Mouse (Mus musculus) lung, postnatal 10 days (tissue): ENCODE measurements around the gene Brix1.
"Not testable (repeated sequence)": the region's sequence is repeated elsewhere in the genome, so short reads cannot be mapped to it uniquely, and the experiment has no call there.

Source experiments
- DNase-seq: peaks from one replicate; pipeline ENCODE4 v3.0.0; 2021

Brix1 gene

GRCm38 (mm10) chr15:10485484-10486364 is at the start of gene Brix1, which contains the start of gene Rad1:
TSS of gene Brix1 (minus strand) at chr15:10485947.
TSS of gene Rad1 (plus strand) at chr15:10486018.
- DNase-seq: peak; percentile 96

- DNase-seq: no peak
Observed at GRCm38 (mm10) chr15:10534591-10534990, 48.8 kb upstream of the Brix1 start.

- DNase-seq: not testable (repeated sequence)
Observed at GRCm38 (mm10) chr15:10533361-10533760, 47.6 kb upstream of the Brix1 start.

GRCm38 (mm10) chr15:10531352-10531751 is 45.6 kb upstream of the Brix1 start:
- no peak for DNase-seq

- DNase-seq: no peak
Observed at GRCm38 (mm10) chr15:10525896-10526295, 40.1 kb upstream of the Brix1 start.

- DNase-seq: no peak
Observed at GRCm38 (mm10) chr15:10515166-10515565, 29.4 kb upstream of the Brix1 start.

- peak; percentile 50 for DNase-seq
Observed at GRCm38 (mm10) chr15:10506099-10506498, 20.4 kb upstream of the Brix1 start.

GRCm38 (mm10) chr15:10500838-10501719 is 15.3 kb upstream of the Brix1 start:
- peak; percentile 65 for DNase-seq

- no peak for DNase-seq
Observed at GRCm38 (mm10) chr15:10500035-10500434, 14.3 kb upstream of the Brix1 start.

GRCm38 (mm10) chr15:10499593-10499992 is 13.8 kb upstream of the Brix1 start:
- no peak for DNase-seq

- DNase-seq: not testable (repeated sequence)
Observed at GRCm38 (mm10) chr15:10496696-10497095, 10.9 kb upstream of the Brix1 start.

- no peak for DNase-seq
Observed at GRCm38 (mm10) chr15:10495944-10496343, 10.2 kb upstream of the Brix1 start.

- DNase-seq: no peak
Observed at GRCm38 (mm10) chr15:10490101-10490500, 4.4 kb upstream of the Brix1 start.

- DNase-seq: no peak
Observed at GRCm38 (mm10) chr15:10487246-10487645, 1.5 kb upstream of the Brix1 start.

- no peak for DNase-seq
Observed at GRCm38 (mm10) chr15:10486365-10486839, 655 bp upstream of the Brix1 start.

- DNase-seq: no peak
Observed at GRCm38 (mm10) chr15:10470941-10471340, 14.8 kb downstream of the Brix1 start.

- peak; percentile 91 for DNase-seq
Observed at GRCm38 (mm10) chr15:10470151-10470831, 15.5 kb downstream of the Brix1 start, which contains the start of gene Dnajc21. TSS of gene Dnajc21 (minus strand) at chr15:10470516.

- no peak for DNase-seq
Observed at GRCm38 (mm10) chr15:10469641-10470150, 16.1 kb downstream of the Brix1 start.

- DNase-seq: no peak
Observed at GRCm38 (mm10) chr15:10468761-10469160, 17.0 kb downstream of the Brix1 start.

GRCm38 (mm10) chr15:10464678-10465077 is 21.1 kb downstream of the Brix1 start:
- no peak for DNase-seq

GRCm38 (mm10) chr15:10463555-10463954 is 22.2 kb downstream of the Brix1 start:
- DNase-seq: no peak

- DNase-seq: no peak
Observed at GRCm38 (mm10) chr15:10460986-10461385, 24.8 kb downstream of the Brix1 start.
